Mouse (Mus musculus) hindbrain, embryonic 13.5 days (tissue): ENCODE measurements around the gene Mast4. TPM values are rescaled to one million over a fixed set of nuclear protein-coding genes. Genes with fewer than 3 reads are reported as not detected.

Experiments used
- ATAC-seq: fragments of 200-750 bp; cut with Nextera tagmentation; 2 replicates; pipeline ENCODE4 v1.8.0; 2017; ENCODE audit warnings: moderate TSS enrichment; ENCODE audit not compliant: low FRiP score
- H3K27ac ChIP-seq: fragments of 300-500 bp; sonication (generic); 2 replicates; pipeline ENCODE4 v1.5.1; 2015; ENCODE audit warnings: inconsistent platforms, mild to moderate bottlenecking, moderate library complexity
- H3K27me3 ChIP-seq: fragments of 300-500 bp; sonication (generic); 2 replicates; pipeline ENCODE4 v1.6.1; 2015; ENCODE audit warnings: mild to moderate bottlenecking, inconsistent platforms
- H3K36me3 ChIP-seq: fragments of 300-500 bp; sonication (generic); 2 replicates; pipeline ENCODE4 v1.6.1; 2015; ENCODE audit warnings: mild to moderate bottlenecking, inconsistent platforms
- H3K4me1 ChIP-seq: fragments of 300-500 bp; sonication (generic); replicated peaks from 2 replicates; pipeline ENCODE4 v1.6.1; 2015; ENCODE audit warnings: inconsistent platforms
- H3K4me2 ChIP-seq: fragments of 300-500 bp; sonication (generic); 2 replicates; pipeline ENCODE4 v1.6.1; 2015; ENCODE audit warnings: inconsistent platforms, mild to moderate bottlenecking, moderate library complexity
- H3K4me3 ChIP-seq: fragments of 300-500 bp; sonication (generic); 2 replicates; pipeline ENCODE4 v1.5.1; 2015; ENCODE audit warnings: mild to moderate bottlenecking, inconsistent platforms
- H3K9ac ChIP-seq: fragments of 300-500 bp; sonication (generic); 2 replicates; pipeline ENCODE4 v1.6.1; 2015; ENCODE audit warnings: mild to moderate bottlenecking, inconsistent platforms
- H3K9me3 ChIP-seq: fragments of 300-500 bp; sonication (generic); 2 replicates; pipeline ENCODE4 v1.6.1; 2016; ENCODE audit warnings: inconsistent platforms
- WGBS: fragments of 180-500 bp; shearing (Covaris S2); methylation state at CpG from one replicate; pipeline ENCODE4 v1.1.7; 2015; 5-methylcytosine and 5-hydroxymethylcytosine counted together
- polyA plus RNA-seq: library from polyadenylated mRNA; unstranded; fragments of >200 nt; fragmentation: Nextera tagmentation; extraction: Ambion mirVana; gene quantifications from 2 replicates; pipeline ENCODE4 v1.2.1, GENCODE M21; 2015

Mast4 gene
- polyA plus RNA-seq, 1 experiment from 2014 or later, result 29.7 TPM

DNA sequence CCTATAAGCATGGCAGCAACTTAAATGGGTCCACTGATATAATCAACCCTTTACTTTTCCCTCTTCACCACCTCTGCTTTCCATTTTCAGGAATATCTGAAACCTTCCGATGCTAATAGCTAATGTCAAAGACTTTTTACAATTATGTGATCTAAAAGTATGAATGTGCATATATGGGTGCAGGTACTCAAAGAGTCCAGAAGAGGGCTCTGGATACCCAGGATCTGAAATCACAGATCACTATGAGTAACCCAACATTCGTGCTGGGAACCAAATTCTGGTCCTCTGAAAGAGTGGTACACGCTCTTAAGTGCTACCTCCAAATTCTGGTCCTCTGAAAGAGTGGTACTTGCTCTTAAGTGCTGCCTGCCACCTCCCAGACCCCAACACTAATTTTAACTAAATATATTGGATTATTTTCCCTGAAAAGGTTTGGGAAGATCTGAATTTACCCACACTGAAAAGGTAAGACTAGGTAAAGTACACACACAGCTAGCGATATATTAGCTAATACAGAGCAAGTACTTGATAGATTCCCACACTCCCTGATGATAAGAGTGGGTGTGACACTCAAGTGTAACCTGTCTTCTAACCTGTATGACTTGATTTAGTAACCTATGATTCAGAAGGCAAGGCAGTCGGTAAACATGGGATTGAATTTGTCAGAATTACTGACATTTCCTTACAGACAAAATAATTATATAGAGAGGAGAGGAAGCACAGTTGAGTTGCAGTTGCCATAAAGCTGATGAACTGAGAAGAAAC is 424.5 kb downstream of the Mast4 start:
- no peak overlapping the region for H3K9ac ChIP-seq
- no peaks in the 10 kb centered on the region for H3K36me3 ChIP-seq
- H3K4me2 ChIP-seq, result no peak overlapping the region
- no peaks in the 10 kb centered on the region for H3K9me3 ChIP-seq
- H3K27ac ChIP-seq, result no peak overlapping the region
- peaks cover 9% of the 10 kb centered on the region for H3K4me1 ChIP-seq
- H3K4me3 ChIP-seq, result no peak overlapping the region
- no peaks in the 10 kb centered on the region for H3K27me3 ChIP-seq
- ATAC-seq, result no peak
- WGBS, result 90% methylated on average over 5 of the region's 5 CpGs

DNA sequence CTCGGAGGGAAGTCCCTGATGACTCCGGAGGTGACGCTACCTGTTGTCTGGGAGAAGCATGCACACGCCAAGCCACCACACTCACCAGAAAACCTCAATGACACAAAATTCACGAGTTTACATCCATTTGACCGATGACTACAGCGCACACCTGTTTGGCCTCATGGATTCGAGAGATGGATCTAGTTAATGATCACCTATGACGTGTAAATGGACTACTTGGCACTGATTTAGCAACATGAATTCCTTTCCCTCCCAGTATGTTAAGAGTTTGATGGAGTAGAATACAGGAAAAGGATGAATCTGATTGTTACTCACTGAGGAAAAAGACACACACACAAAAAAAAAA is 427.7 kb downstream of the Mast4 start:
- 6% methylated on average over 9 of the region's 9 CpGs for WGBS
- H3K27ac ChIP-seq, result 0 out of 2 replicates have a peak overlapping the region, but pooled peaks have one; percentile 79
- ATAC-seq, result no peak

DNA sequence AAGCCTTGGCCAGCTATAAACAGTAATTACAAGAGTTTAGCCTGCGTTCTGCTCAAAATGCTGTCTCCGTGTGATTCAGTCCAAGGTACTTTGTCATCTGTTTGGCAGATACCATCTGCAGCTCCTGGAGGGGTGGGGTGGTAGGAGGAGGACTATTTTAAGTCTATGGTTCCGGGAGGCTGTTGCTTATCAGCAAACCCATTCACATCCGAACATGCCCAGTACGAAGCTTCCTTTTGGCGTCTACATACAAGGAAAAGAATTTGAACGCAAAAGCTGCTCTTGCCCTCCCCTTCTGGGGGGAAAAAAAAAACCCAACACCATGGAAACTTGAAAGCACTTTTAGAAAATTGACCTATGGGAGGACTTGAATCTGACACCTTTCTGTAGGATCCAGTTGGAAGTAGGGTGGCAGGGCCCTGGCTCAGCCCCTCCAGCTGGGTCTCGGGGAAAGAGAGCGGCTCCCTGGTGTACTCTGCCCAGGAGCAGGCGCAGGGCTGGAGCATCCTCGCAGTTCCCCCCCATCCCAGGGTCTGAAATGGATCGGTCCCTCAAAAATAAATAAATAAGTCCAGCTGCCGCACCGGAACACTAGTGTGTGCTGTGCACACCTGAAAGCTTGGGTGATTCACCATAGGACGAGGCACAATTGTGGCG is 428.2 kb downstream of the Mast4 start:
- H3K9me3 ChIP-seq, result no peaks in the 10 kb centered on the region
- H3K4me1 ChIP-seq, result peaks cover 16% of the 10 kb centered on the region
- peak overlapping the region; percentile 68 for H3K9ac ChIP-seq
- WGBS, result under 1% methylated on average over 16 of the region's 16 CpGs
- no peaks in the 10 kb centered on the region for H3K36me3 ChIP-seq
- H3K4me3 ChIP-seq, result peak overlapping the region; percentile 48
- H3K27ac ChIP-seq, result peak overlapping the region; percentile 79
- ATAC-seq, result peak; percentile 96
- H3K4me2 ChIP-seq, result peak overlapping the region; percentile 64
- no peaks in the 10 kb centered on the region for H3K27me3 ChIP-seq

More for the DNA sequence above, 427.7 kb downstream of the Mast4 start:
- H3K36me3 ChIP-seq, result no peaks in the 10 kb centered on the region
- H3K27me3 ChIP-seq, result no peaks in the 10 kb centered on the region
- H3K4me2 ChIP-seq, result peak overlapping the region; percentile 64
- H3K9me3 ChIP-seq, result no peaks in the 10 kb centered on the region
- H3K4me1 ChIP-seq, result peaks cover 16% of the 10 kb centered on the region
- H3K9ac ChIP-seq, result peak overlapping the region; percentile 68
- peak overlapping the region; percentile 48 for H3K4me3 ChIP-seq

DNA sequence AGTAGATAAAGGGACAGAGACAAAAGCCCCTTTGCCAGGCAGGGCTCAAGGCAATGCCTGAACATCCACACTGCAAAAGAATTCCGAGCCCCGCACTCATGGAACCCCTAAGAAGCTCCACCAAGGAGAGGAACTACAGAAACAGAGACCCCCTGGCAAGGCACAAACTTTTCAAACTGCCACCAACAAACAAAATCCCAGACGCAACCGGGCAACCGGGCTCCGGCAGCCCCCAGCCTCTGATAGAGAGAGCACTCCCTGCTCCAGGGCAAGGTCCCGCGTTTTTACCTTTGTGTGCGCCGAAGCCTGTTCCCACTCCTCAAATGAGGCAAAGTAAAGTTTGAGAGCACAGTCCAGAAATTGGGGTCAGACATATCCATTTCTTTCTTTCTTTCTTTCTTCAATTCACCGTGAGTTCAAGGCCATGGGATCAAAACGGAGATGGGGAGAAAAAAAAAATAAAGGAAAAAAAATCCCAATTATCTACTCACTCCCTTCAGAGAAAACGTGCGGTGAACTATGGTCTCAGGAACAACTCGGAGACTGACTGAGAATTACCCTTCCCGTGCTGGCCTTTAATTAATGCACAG is 428.8 kb downstream of the Mast4 start:
- H3K36me3 ChIP-seq, result no peaks in the 10 kb centered on the region
- no peak for ATAC-seq
- under 1% methylated on average over 16 of the region's 16 CpGs for WGBS
- no peaks in the 10 kb centered on the region for H3K27me3 ChIP-seq
- H3K4me3 ChIP-seq, result peak overlapping the region; percentile 48
- no peaks in the 10 kb centered on the region for H3K9me3 ChIP-seq
- peak overlapping the region; percentile 64 for H3K4me2 ChIP-seq
- H3K4me1 ChIP-seq, result peaks cover 16% of the 10 kb centered on the region
- peak overlapping the region; percentile 68 for H3K9ac ChIP-seq
- peak overlapping the region; percentile 79 for H3K27ac ChIP-seq

DNA sequence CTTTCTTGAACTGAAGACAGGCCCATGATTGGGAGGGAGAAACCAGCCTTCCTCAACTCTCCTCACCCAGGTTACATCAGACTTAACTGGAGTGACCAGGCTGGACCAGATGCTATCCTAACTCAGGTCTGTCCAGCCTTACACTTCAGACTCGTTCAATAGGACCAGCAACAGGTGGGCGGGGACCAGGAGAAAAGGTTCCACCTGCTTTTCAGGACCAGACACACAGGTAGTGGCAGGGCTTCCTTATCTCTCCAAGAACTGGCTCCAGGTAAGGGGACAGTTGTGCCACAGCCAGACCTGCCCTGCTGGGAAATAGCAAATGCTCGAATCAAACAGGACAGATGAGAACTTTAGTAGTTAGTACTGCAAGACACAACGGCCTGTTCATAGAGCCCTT is 430.6 kb downstream of the Mast4 start:
- no peak overlapping the region for H3K27ac ChIP-seq
- no peaks in the 10 kb centered on the region for H3K27me3 ChIP-seq
- no peak overlapping the region for H3K9ac ChIP-seq
- no peak overlapping the region for H3K4me2 ChIP-seq
- H3K4me1 ChIP-seq, result peaks cover 24% of the 10 kb centered on the region
- H3K36me3 ChIP-seq, result no peaks in the 10 kb centered on the region
- no peaks in the 10 kb centered on the region for H3K9me3 ChIP-seq
- WGBS, result 83% methylated on average over 4 of the region's 4 CpGs
- ATAC-seq, result no peak
- H3K4me3 ChIP-seq, result no peak overlapping the region

DNA sequence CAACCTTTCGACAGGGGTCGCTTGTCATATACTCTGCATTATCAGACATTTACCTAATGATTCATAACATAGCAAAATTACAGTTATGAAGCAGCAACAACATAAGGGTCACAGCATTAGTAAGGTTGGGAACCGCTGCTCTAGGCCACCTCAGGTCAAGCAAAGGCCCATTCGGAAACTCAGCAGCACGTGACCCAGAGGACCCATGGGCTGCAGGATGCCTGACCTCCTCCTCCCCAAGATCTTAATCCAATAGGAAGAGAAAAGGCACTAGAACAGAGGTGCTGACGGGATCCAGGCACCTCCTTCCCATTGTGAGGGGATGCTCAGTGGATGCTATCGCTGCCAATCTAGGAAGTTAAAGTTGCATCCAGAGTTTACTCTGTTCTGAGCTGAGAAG is 432.2 kb downstream of the Mast4 start:
- Histone ChIP-seq H3K27ac (no peak overlapping the region), H3K4me3 (no peak overlapping the region), H3K9ac (no peak overlapping the region), H3K4me1 (peaks cover 27% of the 10 kb centered on the region), H3K4me2 (no peak overlapping the region), H3K27me3 (no peaks in the 10 kb centered on the region), H3K9me3 (no peaks in the 10 kb centered on the region), H3K36me3 (no peaks in the 10 kb centered on the region)
- 75% methylated on average over 7 of the region's 7 CpGs for WGBS
- ATAC-seq, result no peak

DNA sequence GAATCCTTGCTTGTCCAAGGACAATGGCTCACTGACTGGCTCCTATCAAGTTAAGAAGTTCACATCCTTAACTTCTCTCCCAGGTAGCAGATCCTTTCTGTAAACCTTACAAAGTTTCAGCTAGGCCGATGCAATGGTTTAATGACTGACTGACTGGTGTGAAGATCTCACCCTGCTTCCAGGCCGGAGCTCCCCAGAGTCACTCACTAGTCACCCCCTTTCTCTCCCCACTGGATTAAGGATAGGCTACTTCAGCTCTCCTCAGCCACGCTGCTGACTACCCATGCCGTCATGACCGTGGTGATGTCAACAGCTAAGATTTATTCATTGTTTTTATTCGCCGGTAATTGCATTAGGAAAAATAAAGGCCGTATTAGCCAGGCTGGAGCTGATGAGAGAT is 433.8 kb downstream of the Mast4 start:
- Histone ChIP-seq H3K4me2 (no peak overlapping the region), H3K4me1 (peaks cover 29% of the 10 kb centered on the region), H3K9me3 (no peaks in the 10 kb centered on the region), H3K4me3 (no peak overlapping the region), H3K27me3 (no peaks in the 10 kb centered on the region), H3K27ac (no peak overlapping the region), H3K36me3 (no peaks in the 10 kb centered on the region), H3K9ac (no peak overlapping the region)
- 72% methylated on average over 8 of the region's 8 CpGs for WGBS
- no peak for ATAC-seq

DNA sequence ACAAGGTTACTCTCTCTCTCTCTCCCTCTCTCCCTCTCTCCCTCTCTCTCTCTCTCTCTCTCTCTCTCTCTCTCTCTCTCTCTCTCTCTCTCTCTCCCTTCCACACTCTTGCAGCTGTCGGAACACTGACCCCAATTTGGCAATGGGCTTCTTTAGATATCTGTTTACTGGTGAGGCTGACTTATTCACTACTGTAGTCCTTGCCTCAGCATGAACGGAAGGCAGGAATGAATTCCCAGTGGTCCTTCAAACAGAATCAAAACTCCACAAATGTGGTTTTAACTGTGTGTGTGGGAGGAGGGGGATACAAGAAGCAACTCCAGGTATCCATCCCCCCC is 434.2 kb downstream of the Mast4 start:
- H3K4me1 ChIP-seq, result peaks cover 25% of the 10 kb centered on the region
- no peak overlapping the region for H3K27ac ChIP-seq
- 55% methylated on average over 2 of the region's 2 CpGs for WGBS
- no peak overlapping the region for H3K9ac ChIP-seq
- no peaks in the 10 kb centered on the region for H3K9me3 ChIP-seq
- no peaks in the 10 kb centered on the region for H3K27me3 ChIP-seq
- H3K36me3 ChIP-seq, result no peaks in the 10 kb centered on the region
- H3K4me3 ChIP-seq, result no peak overlapping the region
- H3K4me2 ChIP-seq, result no peak overlapping the region
- no peak for ATAC-seq

DNA sequence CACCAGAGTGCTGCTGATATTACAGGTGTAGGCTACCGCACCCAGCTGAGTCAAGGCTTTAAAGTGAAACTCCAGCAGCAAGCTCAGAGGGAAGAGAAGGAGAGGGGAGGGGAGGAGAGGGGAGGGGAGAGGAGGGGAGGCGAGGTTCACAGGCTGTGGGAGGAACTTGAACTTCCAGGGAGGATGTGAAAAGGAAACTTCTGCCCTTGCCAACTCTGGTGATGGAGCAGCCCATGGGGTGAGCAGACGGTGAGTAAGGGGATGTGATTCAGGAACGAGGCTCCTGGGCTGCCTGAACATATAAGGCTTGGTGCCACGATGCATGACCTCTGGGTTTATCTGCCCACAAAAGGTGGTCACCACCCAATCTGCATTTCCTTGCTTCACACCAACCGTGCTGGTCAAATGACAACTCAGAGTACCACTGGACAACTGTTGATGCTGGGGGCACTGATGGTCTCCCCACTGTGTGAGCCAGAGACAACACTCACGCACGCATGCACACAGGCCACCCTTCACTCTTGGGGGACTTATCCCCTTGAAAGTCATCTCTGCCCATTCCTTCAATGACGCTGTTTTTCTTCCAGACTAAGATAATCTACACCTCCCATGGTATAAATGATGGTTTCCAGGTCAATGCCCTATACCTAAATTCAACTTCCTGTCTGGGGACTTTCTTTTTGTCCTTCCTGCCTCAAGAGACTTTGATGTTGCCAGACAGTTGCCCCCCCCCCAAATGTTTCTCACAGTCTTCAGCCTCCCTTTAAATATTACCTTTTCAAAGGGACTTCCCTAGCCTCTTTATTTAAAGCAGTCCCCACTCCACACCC is 434.8 kb downstream of the Mast4 start:
- Histone ChIP-seq H3K36me3 (no peaks in the 10 kb centered on the region), H3K27ac (no peak overlapping the region), H3K4me2 (no peak overlapping the region), H3K9ac (no peak overlapping the region), H3K9me3 (no peaks in the 10 kb centered on the region), H3K4me1 (peaks cover 28% of the 10 kb centered on the region), H3K27me3 (no peaks in the 10 kb centered on the region), H3K4me3 (no peak overlapping the region)
- no peak for ATAC-seq
- 73% methylated on average over 9 of the region's 9 CpGs for WGBS

DNA sequence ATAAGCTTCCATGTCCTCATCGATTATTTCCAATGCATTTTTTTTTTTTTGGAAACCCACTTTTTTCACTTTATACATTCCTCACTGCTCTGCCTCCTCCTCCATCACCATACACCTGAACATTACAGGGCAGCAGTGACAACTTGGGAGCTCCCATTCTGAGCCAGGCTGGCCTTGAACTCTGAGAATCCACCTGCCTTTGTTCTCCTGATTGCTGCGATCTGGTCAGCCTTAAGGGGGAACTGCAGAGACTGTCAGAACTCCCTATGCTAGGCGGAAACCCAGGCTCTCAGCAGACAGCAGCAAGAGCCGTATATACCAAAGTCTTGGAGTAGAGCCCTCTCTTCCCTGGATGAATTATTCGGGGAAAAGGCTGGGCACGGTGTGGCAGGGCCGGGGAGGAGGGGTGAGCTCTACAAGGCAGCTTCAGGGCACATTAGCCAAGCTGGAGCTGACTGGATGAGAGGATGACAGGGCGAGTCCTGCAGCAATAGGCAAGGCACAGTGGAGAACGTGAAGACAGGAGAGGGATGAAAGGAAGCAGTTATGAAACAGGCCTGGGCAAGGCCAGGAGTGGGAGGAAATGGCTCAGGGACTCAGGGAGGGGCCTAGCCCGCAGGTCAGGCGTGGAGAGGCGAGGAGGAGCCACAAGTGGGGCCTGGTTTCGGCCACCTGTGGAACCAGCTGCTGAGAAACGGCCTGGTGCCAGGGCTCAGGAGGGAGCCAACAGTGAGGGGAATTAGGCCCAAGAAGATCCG is 435.7 kb downstream of the Mast4 start:
- Histone ChIP-seq H3K27ac (peak overlapping the region; percentile 40; the same call in 1 of the 2 replicates), H3K27me3 (no peaks in the 10 kb centered on the region), H3K4me3 (no peak overlapping the region), H3K9ac (no peak overlapping the region), H3K4me2 (no peak overlapping the region), H3K4me1 (peaks cover 30% of the 10 kb centered on the region), H3K36me3 (no peaks in the 10 kb centered on the region), H3K9me3 (no peaks in the 10 kb centered on the region)
- ATAC-seq, result peak; percentile 34; the same call in 1 of the 2 replicates
- 55% methylated on average over 15 of the region's 15 CpGs for WGBS

DNA sequence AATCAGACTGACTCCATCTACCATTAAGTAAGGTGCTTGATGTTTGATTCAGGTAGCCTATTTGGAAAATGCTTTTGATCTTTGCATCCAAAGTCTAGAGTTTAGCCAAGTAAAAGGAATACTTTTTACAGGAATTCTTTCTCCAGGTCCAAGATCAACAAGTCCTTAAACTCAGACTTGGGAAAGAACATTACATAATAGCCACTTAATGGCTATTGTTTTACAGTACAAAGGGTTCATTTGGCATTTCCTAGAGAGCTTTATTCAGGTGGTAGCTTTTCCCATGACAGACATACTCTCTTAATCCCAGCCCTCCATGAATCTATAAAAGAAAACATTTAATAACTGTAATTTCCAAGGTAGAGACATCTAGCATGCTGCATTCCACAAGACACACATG is 438.0 kb downstream of the Mast4 start:
- no peak overlapping the region for H3K4me3 ChIP-seq
- peaks cover 34% of the 10 kb centered on the region for H3K4me1 ChIP-seq
- H3K36me3 ChIP-seq, result no peaks in the 10 kb centered on the region
- no peaks in the 10 kb centered on the region for H3K9me3 ChIP-seq
- no peak overlapping the region for H3K4me2 ChIP-seq
- no peaks in the 10 kb centered on the region for H3K27me3 ChIP-seq
- no peak overlapping the region for H3K27ac ChIP-seq
- H3K9ac ChIP-seq, result no peak overlapping the region
- no peak for ATAC-seq

DNA sequence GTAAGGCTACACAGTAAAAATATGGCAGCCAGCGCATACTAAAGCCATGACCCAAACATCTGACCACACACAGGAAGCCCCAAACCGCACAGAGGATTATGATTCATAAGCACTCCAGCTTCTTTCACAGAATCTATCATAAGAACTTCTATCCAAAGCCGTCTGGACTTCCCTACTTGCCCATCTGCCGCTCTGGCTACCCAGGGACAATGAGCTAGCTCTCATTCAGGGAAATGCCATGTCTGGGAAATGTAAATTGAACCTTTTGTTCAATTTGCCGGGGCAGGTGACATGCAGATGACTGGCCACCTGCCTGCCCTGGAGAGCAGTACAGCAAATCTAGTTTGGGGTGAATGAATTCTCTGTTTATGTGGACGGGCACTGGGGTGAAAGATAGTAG is 438.4 kb downstream of the Mast4 start:
- Histone ChIP-seq H3K27ac (no peak overlapping the region), H3K9ac (no peak overlapping the region), H3K4me1 (peaks cover 34% of the 10 kb centered on the region), H3K9me3 (no peaks in the 10 kb centered on the region), H3K27me3 (no peaks in the 10 kb centered on the region), H3K4me2 (no peak overlapping the region), H3K4me3 (no peak overlapping the region), H3K36me3 (no peaks in the 10 kb centered on the region)
- ATAC-seq, result no peak
- 45% methylated on average over 6 of the region's 6 CpGs for WGBS
